Mouse (Mus musculus) limb, embryonic 11.5 days (tissue): ENCODE measurements around the gene Dhx33. TPM values are rescaled to one million over a fixed set of nuclear protein-coding genes. Genes with fewer than 3 reads are reported as not detected.

Experiments used
- ATAC-seq: fragments of 200-750 bp; cut with Nextera tagmentation; 2 replicates; pipeline ENCODE4 v1.8.0; 2017; ENCODE audit warnings: low read depth; ENCODE audit not compliant: insufficient number of reproducible peaks, low FRiP score, low TSS enrichment
- DNase-seq: peaks from one replicate; pipeline ENCODE4 v3.0.0-alpha.2; 2015; ENCODE audit warnings: low spot score
- H3K27ac ChIP-seq: fragments of 300-500 bp; sonication (generic); replicated peaks from 2 replicates; pipeline ENCODE4 v1.5.1; 2014; ENCODE audit warnings: low read depth, mild to moderate bottlenecking, low read length
- H3K27me3 ChIP-seq: fragments of 300-500 bp; sonication (generic); 2 replicates; pipeline ENCODE4 v1.6.1; 2014; ENCODE audit warnings: mild to moderate bottlenecking, low read length, mixed read lengths; ENCODE audit not compliant: control insufficient read depth, insufficient read depth
- H3K36me3 ChIP-seq: fragments of 300-500 bp; sonication (generic); 2 replicates; pipeline ENCODE4 v1.6.1; 2014; ENCODE audit warnings: mild to moderate bottlenecking, low read length, moderate library complexity, mixed read lengths; ENCODE audit not compliant: control insufficient read depth, insufficient read depth
- H3K4me1 ChIP-seq: fragments of 300-500 bp; sonication (generic); 2 replicates; pipeline ENCODE4 v1.6.1; 2014; ENCODE audit warnings: low read length, mixed read lengths; ENCODE audit not compliant: control insufficient read depth, insufficient read depth
- H3K4me2 ChIP-seq: fragments of 300-500 bp; sonication (generic); 2 replicates; pipeline ENCODE4 v1.6.1; 2014; ENCODE audit warnings: low read depth, mild to moderate bottlenecking, moderate library complexity; ENCODE audit not compliant: severe bottlenecking
- H3K4me3 ChIP-seq: fragments of 300-500 bp; sonication (generic); 2 replicates; pipeline ENCODE4 v1.5.1; 2014; ENCODE audit warnings: low read depth, low read length
- H3K9ac ChIP-seq: fragments of 300-500 bp; sonication (generic); 2 replicates; pipeline ENCODE4 v1.6.1; 2014; ENCODE audit warnings: mild to moderate bottlenecking, low read length
- H3K9me3 ChIP-seq: fragments of 300-500 bp; sonication (generic); 2 replicates; pipeline ENCODE4 v1.6.1; 2016; ENCODE audit warnings: low read length; ENCODE audit not compliant: control insufficient read depth
- WGBS: fragments of 180-500 bp; shearing (Covaris S2); extraction: QIAGEN DNeasy Blood & Tissue Kit; methylation state at CpG from one replicate; pipeline ENCODE4 v1.1.7; 2014; 5-methylcytosine and 5-hydroxymethylcytosine counted together
- polyA plus RNA-seq: library from polyadenylated mRNA; unstranded; fragments of >200 nt; fragmentation: Nextera tagmentation; extraction: Ambion mirVana; gene quantifications from 2 replicates; pipeline ENCODE4 v1.2.1, GENCODE M21; 2014

The Dhx33 gene
- polyA plus RNA-seq, 1 experiment from 2014 or later = 29.1 TPM

DNA sequence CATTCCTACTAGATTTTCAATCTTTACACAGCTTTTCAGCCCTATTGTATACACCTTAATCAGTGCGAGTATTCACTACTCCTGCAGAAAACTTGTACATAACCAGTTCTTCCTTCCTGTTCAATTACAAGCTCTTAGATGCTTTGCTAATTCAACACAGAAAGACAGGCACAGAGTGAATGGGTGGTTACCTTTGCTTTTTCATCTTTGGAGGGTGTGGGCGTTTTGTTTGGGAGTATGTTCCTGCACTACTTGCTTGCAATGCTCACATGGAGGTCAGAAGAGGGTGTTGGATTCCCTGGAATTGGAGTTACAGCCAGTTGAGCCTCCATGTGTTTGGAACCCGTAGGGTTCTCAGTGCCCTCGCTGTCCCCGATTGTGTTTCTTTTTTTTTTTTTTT lies 809 bp upstream of the Dhx33 start:
- DNase-seq (no peak), ATAC-seq (no peak)
- 60% methylated on average over 5 of the region's 5 CpGs for WGBS
- Histone ChIP-seq H3K27me3 (no peaks in the 10 kb centered on the region), H3K36me3 (peaks cover 2% of the 10 kb centered on the region; the same call in 1 of the 2 replicates), H3K9ac (no peak overlapping the region), H3K4me3 (peak overlapping the region; percentile 92; the same call in 1 of the 2 replicates), H3K27ac (no peak overlapping the region), H3K4me1 (peaks cover 5% of the 10 kb centered on the region), H3K9me3 (no peaks in the 10 kb centered on the region), H3K4me2 (peak overlapping the region; percentile 35; the same call in 1 of the 2 replicates)

DNA sequence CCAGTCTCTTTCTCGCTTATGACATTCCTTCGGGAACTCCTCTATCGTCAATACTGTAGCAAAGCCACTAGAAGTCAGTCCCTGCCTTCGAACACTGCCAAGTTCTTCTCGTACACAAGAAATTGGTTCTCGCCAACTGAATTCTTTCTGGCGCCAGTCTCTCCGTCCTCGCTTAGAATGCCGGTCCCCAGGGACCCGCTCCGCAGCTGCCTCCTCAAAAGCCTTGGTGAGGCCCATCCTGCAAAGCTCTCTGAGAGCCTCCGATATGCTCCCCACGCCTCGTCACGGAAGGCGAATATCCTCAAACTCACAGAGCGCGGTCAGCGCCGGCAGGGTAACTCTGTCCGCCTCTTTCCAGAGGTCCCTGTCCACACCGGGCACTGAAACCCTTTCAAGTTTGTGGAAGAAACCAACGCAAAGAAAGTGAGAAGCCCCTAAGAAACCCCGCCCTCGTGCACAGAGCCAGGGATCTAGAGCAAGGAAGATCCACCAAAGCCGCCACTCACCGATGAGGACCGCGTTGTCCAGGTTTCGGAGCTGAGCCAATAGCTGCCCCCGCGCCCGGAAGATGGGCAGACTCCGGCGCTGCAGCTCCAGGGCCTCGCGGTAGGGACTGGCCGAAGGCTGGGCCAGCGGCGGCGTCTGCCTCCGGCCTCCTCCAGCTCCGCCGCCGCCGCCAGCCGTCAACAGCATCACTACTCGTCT lies 474 bp downstream of the Dhx33 start:
- WGBS = under 1% methylated on average over 49 of the region's 49 CpGs

GRCm38 (mm10) chr11:71001167-71001566 lies 3.1 kb downstream of the Dhx33 start:
- H3K4me2 ChIP-seq = no peak overlapping the region
- no peak overlapping the region for H3K27ac ChIP-seq
- ATAC-seq (no peak), DNase-seq (no peak)
- no peaks in the 10 kb centered on the region for H3K27me3 ChIP-seq
- no peak overlapping the region for H3K4me3 ChIP-seq
- 85% methylated on average over 4 of the region's 4 CpGs for WGBS
- no peaks in the 10 kb centered on the region for H3K9me3 ChIP-seq
- H3K36me3 ChIP-seq = peaks cover 7% of the 10 kb centered on the region
- H3K9ac ChIP-seq = no peak overlapping the region
- H3K4me1 ChIP-seq = peaks cover 5% of the 10 kb centered on the region

More for the DNA sequence above, 474 bp downstream of the Dhx33 start:
- peak overlapping the region; percentile 69 for H3K9ac ChIP-seq
- DNase-seq = no peak
- H3K4me1 ChIP-seq = peaks cover 5% of the 10 kb centered on the region
- 0 out of 2 replicates have a peak overlapping the region, but pooled peaks have one; percentile 56 for H3K27ac ChIP-seq
- H3K4me2 ChIP-seq = peak overlapping the region; percentile 90
- peaks cover 5% of the 10 kb centered on the region for H3K36me3 ChIP-seq
- H3K9me3 ChIP-seq = no peaks in the 10 kb centered on the region
- H3K27me3 ChIP-seq = no peaks in the 10 kb centered on the region
- H3K4me3 ChIP-seq = peak overlapping the region; percentile 92
- peak; percentile 82 for ATAC-seq

DNA sequence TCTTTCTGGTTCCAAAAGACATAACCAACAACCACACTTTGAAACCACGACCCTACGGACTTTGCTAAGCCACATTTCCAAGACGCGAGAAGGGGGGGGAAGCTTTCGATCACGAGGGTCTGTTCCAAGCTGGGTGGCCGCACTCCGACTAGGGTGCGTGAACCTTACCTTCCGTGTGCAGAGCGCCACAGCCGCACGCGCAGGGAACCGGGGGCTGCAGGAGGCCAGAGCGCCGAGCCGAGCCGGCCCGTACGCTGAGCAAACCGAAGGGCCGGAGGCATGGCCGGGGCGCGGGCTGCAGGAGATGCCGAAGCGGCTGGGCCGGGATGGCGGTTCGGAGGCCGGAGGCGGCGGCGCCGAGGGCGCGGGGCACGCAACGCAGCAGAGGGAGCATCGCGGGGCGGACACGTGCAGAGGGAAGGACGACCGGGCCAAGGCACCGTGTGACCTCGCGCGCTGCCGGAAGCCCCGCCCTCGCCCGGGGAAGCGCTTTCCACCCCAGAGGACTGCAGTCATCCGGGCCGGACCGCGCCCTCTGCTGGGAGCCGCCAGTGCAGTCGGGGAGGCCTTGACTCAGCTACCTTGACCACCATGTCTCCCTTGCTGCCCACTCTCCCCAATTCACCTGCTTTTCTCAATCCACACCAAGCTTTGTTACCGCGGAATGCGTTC lies 21.5 kb downstream of the Dhx33 start, which contains the start of gene C1qbp:
TSS of gene C1qbp (minus strand) at position 470 of the 672 bp plus-strand sequence.
- 0 out of 2 replicates have a peak within 1 kb of the TSS, but pooled peaks have one; percentile 37 for H3K27ac ChIP-seq
- H3K9me3 ChIP-seq = no peaks in the 10 kb centered on the region
- H3K9ac ChIP-seq = peak within 1 kb of the TSS; percentile 78
- DNase-seq (peak; percentile 97), ATAC-seq (peak; percentile 94)
- peak within 1 kb of the TSS; percentile 83 for H3K4me3 ChIP-seq
- under 1% methylated on average over 49 of the region's 64 CpGs for WGBS
- H3K36me3 ChIP-seq = peaks cover 27% of the 10 kb centered on the region; the same call in 1 of the 2 replicates
- H3K4me2 ChIP-seq = peak within 1 kb of the TSS; percentile 72
- no peaks in the 10 kb centered on the region for H3K27me3 ChIP-seq
- 0 out of 2 replicates have a peak, but pooled peaks cover 3% of the 10 kb centered on the region for H3K4me1 ChIP-seq

GRCm38 (mm10) chr11:70982030-70982429 lies 22.2 kb downstream of the Dhx33 start:
- 0 out of 2 replicates have a peak, but pooled peaks cover 3% of the 10 kb centered on the region for H3K4me1 ChIP-seq
- WGBS = 6% methylated on average over 12 of the region's 12 CpGs
- peak overlapping the region; percentile 72 for H3K4me2 ChIP-seq
- DNase-seq (no peak), ATAC-seq (no peak)
- peaks cover 28% of the 10 kb centered on the region for H3K36me3 ChIP-seq
- no peaks in the 10 kb centered on the region for H3K27me3 ChIP-seq
- H3K9ac ChIP-seq = peak overlapping the region; percentile 78
- H3K9me3 ChIP-seq = no peaks in the 10 kb centered on the region
- H3K4me3 ChIP-seq = peak overlapping the region; percentile 83
- H3K27ac ChIP-seq = no peak overlapping the region

DNA sequence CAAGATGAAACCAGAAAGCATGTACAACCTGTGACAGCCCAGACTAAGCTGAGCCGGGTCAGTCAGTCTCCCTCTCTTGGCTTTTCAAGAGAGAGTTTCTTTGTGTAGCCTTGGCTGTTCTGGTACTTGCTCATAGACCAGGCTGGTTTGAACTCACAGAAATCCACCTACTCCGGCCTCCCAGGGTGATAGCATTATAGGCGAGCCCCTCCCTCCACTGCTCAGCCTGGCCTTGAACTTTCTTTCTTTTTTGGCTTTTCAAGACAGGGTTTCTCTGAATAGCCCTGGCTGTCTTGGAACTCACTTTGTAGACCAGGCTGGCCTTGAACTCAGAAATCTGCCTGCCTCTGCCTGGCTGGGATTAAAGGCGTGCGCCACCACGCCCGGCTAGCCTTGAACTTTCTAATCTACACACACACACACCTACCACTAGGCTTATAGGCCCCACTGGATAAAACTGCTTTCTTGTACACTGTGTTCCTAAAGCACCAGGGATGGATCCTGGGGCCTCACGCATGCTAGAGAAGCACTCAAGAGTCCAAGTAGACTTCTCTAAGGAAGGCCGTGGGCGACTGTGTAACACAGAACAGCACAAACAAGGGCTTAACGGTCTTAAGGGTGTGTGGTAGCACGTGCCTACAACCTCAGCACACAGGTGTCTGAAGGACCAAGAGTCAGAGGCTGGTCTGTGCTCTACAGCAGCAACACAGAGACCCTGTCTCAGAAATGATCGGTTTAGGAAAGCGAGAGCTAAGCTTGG lies 23.3 kb downstream of the Dhx33 start:
- Histone ChIP-seq H3K9ac (no peak overlapping the region), H3K36me3 (peaks cover 34% of the 10 kb centered on the region)
- WGBS = 93% methylated on average over 14 of the region's 14 CpGs

DNA sequence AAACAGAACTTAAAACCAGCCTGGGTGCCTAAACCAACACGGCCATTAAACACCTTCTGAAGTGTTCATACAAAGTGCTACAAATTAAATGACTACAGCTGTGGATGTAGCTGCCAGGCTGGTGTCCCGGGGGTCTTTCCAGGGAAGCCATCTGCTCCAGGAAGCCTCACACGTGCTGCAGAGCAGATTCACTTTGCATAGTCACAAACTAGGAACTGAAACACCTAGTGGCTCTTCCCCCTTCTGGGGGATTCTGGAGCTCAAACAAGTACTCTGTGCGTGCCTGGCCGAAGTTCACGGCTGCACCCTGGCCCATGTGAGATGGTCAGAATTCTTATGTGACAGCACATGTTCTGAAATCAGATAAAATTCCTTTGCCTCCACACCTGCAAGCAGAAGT lies 24.0 kb downstream of the Dhx33 start:
- WGBS = 93% methylated on average over 6 of the region's 6 CpGs

More for the DNA sequence above, 23.3 kb downstream of the Dhx33 start:
- no peak for ATAC-seq
- no peak for DNase-seq
- H3K4me1 ChIP-seq = 0 out of 2 replicates have a peak, but pooled peaks cover 3% of the 10 kb centered on the region
- H3K27ac ChIP-seq = no peak overlapping the region
- H3K9me3 ChIP-seq = no peaks in the 10 kb centered on the region
- H3K4me2 ChIP-seq = no peak overlapping the region; the same call in 1 of the 2 replicates
- no peak overlapping the region for H3K4me3 ChIP-seq
- no peaks in the 10 kb centered on the region for H3K27me3 ChIP-seq

DNA sequence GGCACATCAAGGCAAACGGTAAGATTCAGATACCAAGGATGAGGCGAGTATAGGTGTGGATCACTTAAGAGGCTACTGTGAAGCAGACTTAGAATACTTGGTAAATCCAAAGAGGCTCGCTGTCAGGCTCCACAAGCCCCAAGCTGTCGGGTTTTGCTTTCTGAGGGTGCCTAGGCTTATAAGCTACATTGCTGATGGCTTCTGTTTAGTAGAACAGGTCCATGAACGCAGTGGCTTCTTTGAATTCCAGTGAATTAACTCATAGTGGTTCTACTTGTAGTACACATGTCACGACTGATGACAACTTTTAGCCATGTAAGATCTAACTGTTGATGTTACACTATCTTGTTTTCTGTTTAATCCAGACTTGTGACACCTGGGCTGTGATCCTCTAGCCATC lies 26.9 kb downstream of the Dhx33 start:
- ATAC-seq (no peak), DNase-seq (no peak)
- Histone ChIP-seq H3K4me2 (no peak overlapping the region), H3K27me3 (no peaks in the 10 kb centered on the region), H3K27ac (no peak overlapping the region), H3K9me3 (no peaks in the 10 kb centered on the region), H3K9ac (no peak overlapping the region; the same call in 1 of the 2 replicates), H3K4me3 (no peak overlapping the region), H3K4me1 (0 out of 2 replicates have a peak, but pooled peaks cover 3% of the 10 kb centered on the region), H3K36me3 (peaks cover 37% of the 10 kb centered on the region)
- 89% methylated on average over 6 of the region's 6 CpGs for WGBS

More for the DNA sequence above, 24.0 kb downstream of the Dhx33 start:
- Histone ChIP-seq H3K27me3 (no peaks in the 10 kb centered on the region), H3K4me2 (no peak overlapping the region), H3K9ac (no peak overlapping the region), H3K36me3 (peaks cover 34% of the 10 kb centered on the region), H3K27ac (no peak overlapping the region), H3K4me3 (no peak overlapping the region), H3K4me1 (0 out of 2 replicates have a peak, but pooled peaks cover 3% of the 10 kb centered on the region), H3K9me3 (no peaks in the 10 kb centered on the region)
- no peak for ATAC-seq
- DNase-seq = no peak
